Mouse (Mus musculus): ENCODE measurements at regions not wholly inside any gene's neighbourhood (a gene's known extent, or its start where the extent isn't known, plus 50 kb on each side); places are given as distances from the start of the nearest gene placed in this dataset.

DNA sequence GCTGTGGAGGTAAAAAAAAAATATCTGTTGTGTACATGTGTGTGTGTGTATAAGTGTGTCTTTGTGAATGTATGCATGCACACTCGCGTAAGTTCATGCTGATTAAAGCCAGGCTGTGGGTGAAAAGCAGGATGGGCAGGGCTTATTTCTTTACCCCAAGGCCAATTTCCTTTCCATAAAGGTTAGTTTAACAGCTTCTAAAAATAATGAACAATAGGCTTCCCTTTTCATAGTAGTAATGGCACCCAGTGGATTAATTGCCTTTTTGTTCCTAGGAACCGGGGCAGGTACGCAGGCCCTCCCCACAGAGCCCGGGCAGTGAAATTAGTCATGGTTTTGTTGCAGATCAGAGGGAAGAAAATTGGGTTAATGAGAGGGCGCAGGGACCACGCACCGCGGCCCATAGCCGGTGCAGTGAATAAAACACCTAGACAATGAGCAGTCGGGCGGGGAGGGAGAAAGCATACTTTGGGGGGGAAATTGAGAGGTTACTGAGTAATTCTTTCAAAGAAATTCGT, 110.1 kb upstream of the Nmur2 start:
- no peak for DNase-seq

DNA sequence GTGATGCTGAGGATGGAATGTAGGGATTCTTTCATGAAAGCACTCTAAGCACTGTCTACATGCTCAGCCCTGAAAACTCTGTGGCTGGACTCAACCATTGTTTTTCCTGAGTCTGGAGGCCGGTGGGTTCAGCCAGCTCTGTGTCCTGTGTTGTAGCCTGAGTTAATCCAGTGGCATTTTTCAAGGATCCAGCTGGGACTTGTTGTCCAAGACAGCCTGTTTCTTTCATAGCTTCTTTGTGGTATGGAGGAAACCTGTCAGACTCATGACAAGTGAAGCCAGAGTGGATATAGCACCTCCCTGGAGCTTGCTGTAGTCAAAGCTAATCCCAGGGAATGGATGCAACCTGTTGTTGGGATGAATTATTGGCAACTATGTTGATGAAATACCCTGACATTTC, 108.9 kb upstream of the Nmur2 start:
- DNase-seq, result no peak

DNA sequence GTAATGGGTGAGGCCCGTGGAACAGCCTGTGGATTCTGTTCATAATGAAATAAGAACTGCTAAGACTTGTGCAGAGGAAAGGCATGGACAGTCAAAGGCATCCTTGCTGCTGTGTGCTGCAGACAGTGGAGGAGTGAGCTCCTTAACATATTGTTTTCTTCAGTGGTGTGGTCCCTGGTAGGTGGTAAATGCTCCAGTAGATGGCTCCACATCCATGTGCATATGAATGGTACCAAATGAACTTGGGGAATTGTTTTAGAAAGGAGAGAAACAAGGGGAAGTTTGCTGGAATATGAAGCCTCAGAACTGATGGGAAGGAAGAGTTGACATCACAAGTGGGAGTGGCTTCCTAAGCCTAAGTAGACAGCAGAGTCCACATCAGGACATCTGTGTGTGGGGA, 108.1 kb upstream of the Nmur2 start:
- no peak for DNase-seq

DNA sequence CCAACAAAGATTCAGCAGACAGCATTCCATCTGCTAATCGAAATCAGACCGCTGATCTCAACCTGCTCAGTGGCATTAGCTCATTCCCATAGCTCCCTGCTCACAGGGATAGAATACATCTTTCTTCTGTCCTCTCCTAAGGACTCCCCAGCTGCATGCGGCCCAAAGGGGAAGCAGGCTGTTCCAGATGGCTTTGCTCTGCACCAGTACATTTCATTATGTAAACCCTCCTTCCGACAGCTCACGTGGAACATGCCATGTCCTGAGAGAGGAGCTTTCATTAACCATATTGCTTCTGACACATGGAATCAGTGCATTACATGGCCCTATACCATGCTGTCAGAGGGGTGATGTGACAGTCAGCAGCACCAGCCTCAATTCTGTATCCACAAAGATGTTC, 105.9 kb upstream of the Nmur2 start:
- no peak for DNase-seq

DNA sequence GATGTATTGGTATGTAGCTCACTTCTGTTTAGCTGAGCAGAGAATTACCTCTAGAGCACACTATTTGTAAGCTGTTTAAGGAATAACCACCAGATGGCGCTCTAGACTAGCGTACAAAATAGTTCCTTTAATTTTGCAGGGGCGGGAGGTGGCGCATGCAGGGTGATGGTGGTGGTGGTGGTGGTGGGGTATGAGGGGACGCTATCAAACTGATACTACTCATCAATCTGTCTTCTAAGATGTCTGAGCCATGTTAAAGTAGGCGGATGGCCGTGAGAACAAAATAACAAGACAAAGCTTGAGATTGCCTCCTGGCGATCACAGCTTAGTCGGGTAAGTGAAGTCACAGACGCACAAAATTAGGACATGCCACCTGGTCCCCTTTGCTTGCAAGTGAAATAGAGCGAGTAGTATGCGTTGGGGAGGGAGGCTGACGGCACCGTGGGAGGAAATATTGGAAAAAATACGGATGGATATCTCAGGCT, 90.6 kb upstream of the Nmur2 start:
- DNase-seq, result peak; percentile 27

DNA sequence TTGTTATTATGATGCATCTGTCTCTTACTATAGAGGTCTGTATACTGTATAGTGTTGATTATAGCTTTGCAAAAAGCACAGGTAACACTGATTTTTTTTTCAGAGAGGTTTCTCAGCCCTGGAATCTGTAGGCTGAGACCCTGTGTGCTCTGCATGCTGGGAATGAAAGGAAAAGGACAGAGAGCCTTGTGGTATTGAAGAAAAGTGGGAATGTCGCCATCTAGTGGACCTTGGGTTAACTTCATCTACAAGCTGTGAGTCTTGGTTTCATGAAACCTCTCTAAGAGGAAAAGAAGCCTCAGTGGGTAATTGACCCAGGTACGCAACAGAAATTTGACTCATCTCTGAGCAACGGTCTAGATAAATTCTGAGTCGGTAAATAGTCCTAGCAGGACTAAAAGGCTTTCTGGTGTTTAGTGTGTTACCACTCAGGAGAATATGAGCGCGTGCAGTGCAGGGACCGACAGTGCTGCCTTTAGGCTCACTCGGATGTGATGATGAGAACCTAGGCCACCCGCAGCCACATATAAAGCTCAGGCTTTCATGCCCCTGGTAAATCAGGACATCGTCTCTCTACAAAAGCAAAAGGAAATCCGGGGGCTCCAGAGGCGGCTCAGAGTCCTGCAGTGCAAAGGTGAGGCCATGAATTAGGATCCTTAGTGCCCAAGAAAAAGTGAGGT, 75.9 kb upstream of the Nmur2 start:
- peak; percentile 22 for DNase-seq

DNA sequence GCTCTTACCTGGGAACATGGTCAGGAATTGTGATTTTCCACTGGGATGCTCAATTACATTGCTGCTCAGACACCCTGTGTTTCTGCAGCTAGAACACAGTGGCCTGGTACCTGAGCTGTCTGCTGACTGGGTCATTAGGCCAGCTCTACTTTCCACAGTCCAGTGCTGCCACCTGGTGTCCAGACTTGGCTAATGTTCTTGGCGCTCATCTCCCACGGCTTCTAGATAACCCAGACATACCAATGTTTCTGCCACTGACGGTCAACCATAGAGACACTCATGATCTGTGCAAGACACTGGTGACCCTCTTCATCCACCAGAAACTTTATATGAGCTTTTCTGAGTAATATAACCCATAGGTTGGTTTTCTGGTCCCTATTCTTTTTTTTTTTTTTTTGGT, 67.1 kb upstream of the Nmur2 start:
- peak; percentile 72 for DNase-seq

DNA sequence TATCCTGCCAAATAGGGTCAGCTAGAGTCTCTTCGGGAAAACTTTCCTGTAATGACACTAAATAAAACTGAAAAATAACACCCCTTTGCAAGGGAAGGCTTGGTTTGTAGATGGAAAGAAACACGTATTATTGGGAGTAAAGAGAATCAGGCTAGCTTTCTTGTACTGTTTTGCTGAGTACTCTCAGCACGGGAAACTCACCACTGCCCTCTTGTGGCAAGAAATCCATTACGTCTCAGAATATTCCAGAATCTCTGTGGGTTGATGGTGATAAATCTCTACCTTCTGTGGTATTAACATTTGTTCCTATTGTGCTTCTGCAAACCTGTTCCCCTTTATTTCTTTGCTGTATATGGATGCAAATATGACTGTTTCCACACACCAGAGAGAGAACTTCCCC, 64.8 kb upstream of the Nmur2 start:
- peak; percentile 50 for DNase-seq

DNA sequence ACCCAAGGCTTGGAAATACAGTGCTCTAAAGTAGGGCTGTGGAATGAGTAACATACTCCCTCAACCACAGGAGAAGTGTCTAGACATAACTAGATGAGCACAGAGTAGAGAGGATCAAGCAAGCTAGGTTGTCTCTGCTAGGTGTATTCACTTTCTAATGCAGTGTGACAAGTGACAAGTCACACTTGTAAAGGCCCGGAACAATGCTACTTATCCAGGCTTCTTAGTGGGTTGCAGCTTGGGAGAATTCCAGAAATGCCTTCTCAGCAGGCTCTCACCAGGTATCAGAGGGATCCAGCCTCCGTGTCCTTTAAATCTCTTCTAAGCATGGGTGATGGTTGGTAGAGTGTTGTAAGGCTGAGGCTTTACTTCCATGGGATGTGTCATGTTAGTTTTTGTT, 52.1 kb upstream of the Nmur2 start:
- no peak for DNase-seq

Measured in cerebellum, adult 9-10 months (tissue).